Mouse (Mus musculus): Measurements from ENCODE around the gene P2rx1.

DNA sequence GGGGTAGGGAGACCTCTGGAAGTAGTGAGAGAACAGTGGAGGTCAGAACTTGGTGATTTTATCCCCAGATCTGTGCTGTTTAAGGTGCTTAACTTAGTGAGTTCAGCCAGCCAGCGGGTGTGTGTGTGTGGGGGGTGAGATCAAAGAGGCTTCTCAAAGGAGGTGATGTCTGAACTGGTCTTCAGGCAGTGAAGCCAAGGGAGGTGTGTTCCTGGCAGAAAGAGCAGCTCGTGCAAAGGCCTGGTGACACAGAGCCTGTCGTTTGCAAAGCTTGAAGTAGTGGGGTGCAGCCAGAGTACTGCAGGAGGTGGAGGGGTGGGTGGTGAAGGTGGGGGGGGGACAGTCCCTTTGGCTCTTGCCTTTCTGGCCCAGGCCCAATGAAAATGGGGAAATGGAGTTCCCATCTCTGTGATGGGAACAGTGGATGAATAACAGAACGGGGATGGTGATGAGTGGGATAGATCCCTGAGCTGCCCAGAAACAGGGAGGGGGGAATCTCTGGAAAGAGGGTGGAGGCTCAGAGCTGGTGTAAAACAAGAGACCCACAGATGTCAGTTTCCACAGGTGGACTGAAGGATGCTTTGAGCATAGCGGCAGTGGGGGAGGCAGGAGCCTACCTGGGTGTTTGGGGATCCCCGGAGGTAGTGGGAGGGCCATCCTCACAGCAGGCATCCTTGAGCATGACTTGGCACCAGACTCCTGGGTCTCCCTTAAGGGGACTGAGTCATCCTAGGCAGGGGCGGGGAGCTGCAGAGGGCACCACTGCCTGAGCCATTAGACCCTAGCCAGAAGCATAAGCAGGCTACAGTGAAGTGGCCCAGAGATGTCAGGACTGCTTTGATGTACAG lies 22.3 kb downstream of the P2rx1 start:
- TF ChIP-seq CTCF (IDR thresholded peaks at IDR 0.05; ENCODE audit: borderline replicate concordance, extremely low read depth, insufficient read depth, insufficient read length) (no peak), POLR2A (IDR thresholded peaks at IDR 0.05; ENCODE audit: borderline replicate concordance, extremely low read depth, insufficient read depth, insufficient read length, poor library complexity, severe bottlenecking) (no peak)
